Mouse (Mus musculus): ENCODE results near the gene Eif2s1.
"Not testable (repeated sequence)": the region's sequence is repeated elsewhere in the genome, so short reads cannot be mapped to it uniquely, and the experiment has no call there.

The Eif2s1 gene

GRCm38 (mm10) chr12:78915561-78915960, 53.9 kb downstream of the Eif2s1 start:
- DNase-seq (ENCODE audit: low spot score): no peak

DNA sequence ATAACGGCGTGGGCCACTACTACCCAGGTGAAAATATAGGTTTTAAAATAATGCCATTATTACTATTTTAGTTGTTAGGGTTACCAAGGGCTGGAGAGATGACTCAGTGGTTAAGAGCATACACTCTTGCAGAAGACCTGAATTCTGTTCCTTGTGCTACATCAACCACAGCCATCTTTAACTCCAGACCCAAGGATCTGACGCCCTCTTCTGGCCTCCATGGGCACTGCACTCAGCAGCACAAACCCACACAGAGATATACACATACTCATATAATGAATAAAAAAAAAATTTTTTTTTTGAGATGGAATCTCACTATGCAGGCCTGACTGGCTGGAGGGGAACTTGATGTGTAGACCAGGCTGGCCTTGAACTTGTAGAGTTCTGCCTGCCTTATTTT, 54.7 kb downstream of the Eif2s1 start:
- DNase-seq (ENCODE audit: low spot score): no peak

DNA sequence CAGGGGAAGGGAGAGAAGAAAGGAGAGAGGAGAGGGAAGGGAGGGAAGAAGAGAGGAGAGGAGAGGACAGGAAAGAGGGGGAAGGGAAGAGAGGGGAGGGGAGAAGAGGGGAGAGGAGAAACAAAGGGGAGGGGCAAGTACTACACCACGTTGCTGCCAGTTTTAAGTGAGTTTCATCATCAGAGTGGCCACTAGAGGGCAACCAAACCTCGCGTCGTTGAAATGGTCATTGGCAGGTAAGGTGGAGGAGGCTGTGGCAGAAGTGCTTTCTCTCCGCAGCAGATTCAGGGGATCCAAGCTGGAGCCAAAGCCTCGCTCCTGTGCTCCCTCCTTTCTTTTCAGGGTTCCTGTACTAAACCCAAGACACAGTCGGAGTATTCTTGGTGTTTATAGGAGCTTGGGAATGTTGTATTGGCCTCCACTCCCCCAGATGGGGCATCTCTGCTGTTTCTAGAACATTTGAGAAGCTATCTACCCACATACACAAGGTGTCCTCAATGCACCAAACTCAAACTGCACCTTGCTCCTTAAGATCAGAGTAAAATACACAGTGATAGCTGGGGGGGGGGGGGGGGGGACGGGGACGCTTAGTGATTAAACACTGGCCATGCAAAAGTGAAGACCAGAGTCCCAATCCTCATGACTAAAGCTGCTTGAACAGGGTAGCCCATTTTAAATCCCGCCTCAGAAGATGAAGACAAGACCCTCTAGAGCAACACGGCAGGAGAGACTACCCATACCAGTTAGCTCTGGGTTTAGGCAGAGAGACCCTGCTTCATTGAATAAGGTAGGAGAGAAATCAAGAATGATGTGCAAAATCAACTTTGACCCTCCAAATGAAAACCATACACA, 56.8 kb downstream of the Eif2s1 start:
- peak; percentile 90 for DNase-seq (ENCODE audit: low spot score)

GRCm38 (mm10) chr12:78919079-78919712, 57.6 kb downstream of the Eif2s1 start:
- DNase-seq (ENCODE audit: low spot score): peak; percentile 86

DNA sequence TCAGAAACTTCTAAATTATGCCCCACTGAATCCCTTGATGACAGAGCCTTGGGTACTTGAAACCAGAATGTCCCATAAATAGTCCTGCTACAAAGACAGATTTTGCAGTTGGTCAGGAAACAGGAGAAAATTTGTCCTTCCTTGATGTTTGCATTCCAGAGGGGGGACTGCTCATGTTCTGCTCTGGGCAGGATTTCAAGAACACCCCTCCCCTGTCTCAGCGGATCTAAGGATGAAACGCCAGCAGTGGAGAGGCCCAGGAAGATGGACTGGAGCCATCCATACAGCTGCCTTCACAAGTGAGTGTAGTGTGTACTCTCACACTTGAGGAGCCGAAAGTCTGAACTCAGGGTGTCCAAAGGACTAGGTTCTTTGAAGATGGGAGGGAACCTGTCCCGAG, 59.8 kb downstream of the Eif2s1 start:
- DNase-seq (ENCODE audit: low spot score): no peak

- no peak for DNase-seq (ENCODE audit: low spot score)
Observed at GRCm38 (mm10) chr12:78922058-78922457, 60.4 kb downstream of the Eif2s1 start.

DNA sequence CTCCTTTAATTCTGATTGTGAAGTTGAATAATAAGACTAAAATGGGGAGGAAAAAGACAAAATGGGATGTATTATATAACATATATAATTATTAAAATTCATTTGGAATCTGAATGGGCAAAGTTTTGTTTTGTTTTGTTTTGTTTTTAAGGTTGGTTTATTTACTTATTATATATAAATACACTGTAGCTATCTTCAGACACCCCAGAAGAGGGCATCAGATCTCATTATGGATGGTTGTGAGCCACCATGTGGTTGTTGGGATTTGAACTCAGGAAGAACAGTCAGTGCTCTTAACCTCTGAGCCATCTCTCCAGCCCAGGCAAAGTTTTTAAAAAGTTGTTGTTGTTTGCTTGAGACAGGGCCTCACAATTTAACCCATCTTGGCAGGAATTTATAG, 61.4 kb downstream of the Eif2s1 start:
- DNase-seq (ENCODE audit: low spot score): not testable (repeated sequence)

- DNase-seq (ENCODE audit: low spot score): no peak
Observed at GRCm38 (mm10) chr12:78923539-78924189, 62.0 kb downstream of the Eif2s1 start.

- no peak for DNase-seq (ENCODE audit: low spot score)
Observed at GRCm38 (mm10) chr12:78927287-78927686, 65.7 kb downstream of the Eif2s1 start.

DNA sequence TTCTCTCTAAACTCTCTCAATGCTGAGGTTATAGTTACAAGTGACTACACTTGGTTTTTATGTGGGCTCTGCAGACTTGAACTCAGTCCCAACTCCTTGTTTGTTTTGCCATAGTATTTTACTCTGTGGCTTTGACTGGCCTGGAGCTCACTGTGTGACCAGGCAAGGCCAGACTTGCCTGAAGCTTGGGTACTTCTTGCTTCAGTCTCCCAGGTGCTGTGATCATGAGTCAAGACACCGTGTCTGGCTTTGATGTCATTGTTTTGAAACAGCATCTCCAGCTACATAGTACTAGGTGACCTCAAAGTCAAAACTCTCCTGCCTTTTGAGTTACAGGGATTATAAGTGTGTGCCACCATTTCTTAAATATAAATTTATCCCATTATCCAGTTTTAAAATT, 68.3 kb downstream of the Eif2s1 start:
- no peak for DNase-seq (ENCODE audit: low spot score)

DNA sequence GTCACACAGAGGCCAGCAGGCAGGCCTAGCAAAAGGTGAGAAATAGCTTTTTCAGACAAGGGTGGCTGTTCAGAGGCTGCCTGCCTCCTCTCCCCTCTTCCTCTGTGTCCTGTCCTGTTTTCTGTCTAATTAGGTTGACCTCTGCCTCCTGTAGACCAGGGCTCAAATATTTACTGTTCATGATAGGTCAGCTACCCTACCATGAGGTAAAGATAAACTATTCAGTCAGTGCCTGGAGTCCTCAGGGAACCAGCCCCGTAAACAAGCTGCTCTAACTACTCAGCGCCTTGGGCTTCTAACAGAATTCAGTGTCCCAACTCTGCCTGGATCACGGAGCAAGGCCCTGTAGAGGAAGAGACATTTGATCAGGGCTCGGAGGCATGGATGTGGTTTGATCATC, 74.9 kb downstream of the Eif2s1 start:
- no peak for DNase-seq (ENCODE audit: low spot score)
